Mouse (Mus musculus): ENCODE data around the gene Ehbp1. TPM values are rescaled to one million over a fixed set of nuclear protein-coding genes. Genes with fewer than 3 reads are reported as not detected.

The Ehbp1 gene
- polyA plus RNA-seq, 1 experiment from 2014 or later, result 11.5 TPM

DNA sequence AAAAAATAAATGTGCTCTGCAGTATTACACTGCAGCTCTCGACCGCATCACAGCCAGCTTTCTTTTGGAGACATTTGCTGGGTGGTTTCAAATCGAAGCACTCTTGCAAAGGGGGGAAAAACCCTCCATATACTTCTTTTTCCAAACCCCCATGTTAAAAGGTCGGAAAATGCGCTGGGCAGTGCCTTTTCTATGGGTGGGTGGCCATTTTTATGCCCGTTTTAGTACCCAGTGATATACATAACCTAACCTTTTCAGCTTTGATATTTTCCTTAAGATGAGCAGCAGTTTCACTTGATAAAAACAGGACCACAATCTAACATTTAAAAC lies 334.3 kb downstream of the Ehbp1 start:
- no peak for DNase-seq
- 8% methylated on average over 6 of the region's 6 CpGs for WGBS
- Histone ChIP-seq H3K9ac (no peak overlapping the region), H3K36me3 (ENCODE audit: insufficient read depth) (no peaks in the 10 kb centered on the region), H3K4me1 (ENCODE audit: insufficient read depth) (no peaks in the 10 kb centered on the region), H3K27ac (ENCODE audit: low read depth) (no peak overlapping the region), H3K9me3 (ENCODE audit: low read depth, low read length) (no peaks in the 10 kb centered on the region), H3K4me3 (ENCODE audit: low read depth, low read length) (no peak overlapping the region), H3K27me3 (ENCODE audit: insufficient read depth, low read length) (peaks cover 59% of the 10 kb centered on the region), H3K4me2 (peak overlapping the region; percentile 50)
- ATAC-seq (ENCODE audit: insufficient read depth), result no peak
- no peak for TF ChIP-seq CTCF (IDR thresholded peaks at IDR 0.05; ENCODE audit: low read depth)

DNA sequence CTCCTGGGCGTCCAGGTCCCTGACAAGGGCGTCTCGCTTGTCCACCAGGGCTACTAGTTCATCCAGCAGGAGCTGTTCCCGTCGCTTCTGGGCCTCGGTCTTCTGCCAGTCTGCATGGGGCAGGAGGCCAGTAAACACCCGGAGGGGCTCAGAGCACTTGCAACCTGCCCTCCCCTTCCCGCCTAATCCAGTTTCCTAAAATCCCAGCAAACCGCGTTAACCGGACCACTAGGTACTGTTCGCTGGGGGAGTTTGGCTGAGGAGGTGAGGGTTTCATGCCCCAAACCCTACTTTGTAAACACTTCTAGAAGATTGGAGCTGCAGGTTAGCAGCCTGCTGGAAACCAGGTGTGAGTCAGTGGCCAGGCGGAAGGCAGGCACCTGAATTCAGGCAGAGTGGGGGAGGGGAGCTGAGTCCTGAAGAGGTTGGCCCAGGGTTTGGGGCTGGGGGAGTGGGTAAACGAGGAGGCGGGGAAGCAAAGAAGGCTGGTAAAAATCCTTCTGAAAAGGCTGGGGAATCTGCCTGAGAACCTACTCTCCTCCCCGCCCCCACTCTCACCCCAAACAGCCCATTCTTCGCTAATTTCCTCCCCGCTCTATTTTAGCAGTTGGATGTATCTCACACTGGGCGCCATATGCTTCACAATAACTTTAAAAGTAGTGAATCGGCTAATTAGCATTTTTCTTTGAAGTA lies 334.9 kb downstream of the Ehbp1 start:
- peaks cover 64% of the 10 kb centered on the region for H3K27me3 ChIP-seq (ENCODE audit: insufficient read depth, low read length)
- no peaks in the 10 kb centered on the region for H3K4me1 ChIP-seq (ENCODE audit: insufficient read depth)
- H3K4me3 ChIP-seq (ENCODE audit: low read depth, low read length), result no peak overlapping the region; the same call in 1 of the 2 replicates
- ATAC-seq (ENCODE audit: insufficient read depth), result peak; percentile 8; the same call in 1 of the 2 replicates
- no peaks in the 10 kb centered on the region for H3K36me3 ChIP-seq (ENCODE audit: insufficient read depth)
- peak overlapping the region; percentile 50 for H3K4me2 ChIP-seq
- peak; percentile 38 for DNase-seq
- H3K9ac ChIP-seq, result no peak overlapping the region
- no peaks in the 10 kb centered on the region for H3K9me3 ChIP-seq (ENCODE audit: low read depth, low read length)
- no peak for TF ChIP-seq CTCF (IDR thresholded peaks at IDR 0.05; ENCODE audit: low read depth)
- 12% methylated on average over 20 of the region's 20 CpGs for WGBS
- H3K27ac ChIP-seq (ENCODE audit: low read depth), result no peak overlapping the region

DNA sequence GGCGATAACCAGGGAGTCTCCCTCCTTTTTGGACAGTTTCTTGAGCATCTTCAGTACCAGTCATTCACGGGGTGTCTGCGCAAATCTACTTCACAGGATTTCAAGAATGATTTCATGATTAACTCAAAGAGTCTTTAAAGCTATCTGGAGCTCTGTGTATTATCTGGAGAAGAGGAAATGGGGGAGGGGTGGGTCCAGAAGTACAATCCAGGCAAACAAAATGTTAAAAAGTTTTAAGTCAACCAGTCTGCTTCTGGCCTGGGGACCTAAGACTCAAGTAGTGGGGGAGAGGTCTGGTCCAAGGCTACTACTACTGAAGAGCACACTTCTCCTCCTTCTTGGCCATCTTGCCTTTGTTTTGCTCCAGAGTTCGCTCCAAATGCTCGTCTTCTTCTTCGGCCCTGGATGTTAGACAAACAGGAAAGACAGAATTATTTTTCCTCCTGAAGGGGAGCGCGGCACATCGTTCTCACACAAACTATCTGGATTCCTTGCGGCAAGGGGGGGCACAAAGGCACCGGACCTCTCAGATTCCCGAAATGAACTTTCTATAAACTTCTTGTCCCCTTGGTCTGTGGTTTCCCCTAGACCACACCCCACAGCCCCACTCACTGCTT lies 335.5 kb downstream of the Ehbp1 start:
- Histone ChIP-seq H3K4me3 (ENCODE audit: low read depth, low read length) (no peak overlapping the region), H3K27me3 (ENCODE audit: insufficient read depth, low read length) (peaks cover 71% of the 10 kb centered on the region), H3K27ac (ENCODE audit: low read depth) (no peak overlapping the region), H3K4me1 (ENCODE audit: insufficient read depth) (peaks cover 3% of the 10 kb centered on the region; the same call in 1 of the 2 replicates), H3K9ac (no peak overlapping the region), H3K9me3 (ENCODE audit: low read depth, low read length) (no peaks in the 10 kb centered on the region), H3K4me2 (peak overlapping the region; percentile 50), H3K36me3 (ENCODE audit: insufficient read depth) (no peaks in the 10 kb centered on the region)
- ATAC-seq (ENCODE audit: insufficient read depth) (no peak), DNase-seq (no peak)
- TF ChIP-seq CTCF (IDR thresholded peaks at IDR 0.05; ENCODE audit: low read depth), result no peak
- WGBS, result 35% methylated on average over 12 of the region's 12 CpGs

DNA sequence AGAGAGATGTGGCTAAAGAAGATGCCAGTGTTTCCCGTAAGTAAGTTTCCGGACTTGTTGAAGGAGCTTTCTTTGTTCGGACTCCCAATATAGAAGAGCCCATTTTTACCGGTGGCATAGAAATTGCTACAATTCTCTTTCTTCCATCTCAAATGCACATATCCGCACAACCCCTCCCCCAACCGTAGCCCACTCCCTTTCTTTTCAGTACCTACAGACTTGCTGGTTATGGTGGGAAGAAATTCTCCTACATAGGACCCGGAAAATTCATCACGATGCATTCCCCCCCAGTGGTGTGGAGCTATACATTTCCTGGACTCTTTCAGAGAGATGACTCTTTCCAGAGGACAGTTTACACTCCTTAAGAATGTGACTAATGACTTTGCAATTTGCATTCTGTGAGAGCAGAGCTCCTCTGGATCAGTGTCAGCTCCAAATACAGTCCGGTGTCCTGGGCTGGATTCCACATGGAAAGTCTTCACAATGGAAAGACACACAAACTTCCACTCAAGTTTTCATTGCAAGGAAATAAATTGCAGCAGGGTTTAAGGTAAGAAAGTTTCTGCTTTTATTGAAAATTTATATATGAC lies 336.7 kb downstream of the Ehbp1 start:
- no peaks in the 10 kb centered on the region for H3K36me3 ChIP-seq (ENCODE audit: insufficient read depth)
- no peak overlapping the region for H3K4me3 ChIP-seq (ENCODE audit: low read depth, low read length)
- no peak overlapping the region for H3K27ac ChIP-seq (ENCODE audit: low read depth)
- H3K4me2 ChIP-seq, result no peak overlapping the region
- H3K9ac ChIP-seq, result no peak overlapping the region
- no peaks in the 10 kb centered on the region for H3K9me3 ChIP-seq (ENCODE audit: low read depth, low read length)
- peaks cover 83% of the 10 kb centered on the region for H3K27me3 ChIP-seq (ENCODE audit: insufficient read depth, low read length)
- 25% methylated on average over 9 of the region's 9 CpGs for WGBS
- DNase-seq (peak; percentile 2), ATAC-seq (ENCODE audit: insufficient read depth) (no peak)
- H3K4me1 ChIP-seq (ENCODE audit: insufficient read depth), result peaks cover 3% of the 10 kb centered on the region; the same call in 1 of the 2 replicates
- TF ChIP-seq CTCF (IDR thresholded peaks at IDR 0.05; ENCODE audit: low read depth), result no peak

DNA sequence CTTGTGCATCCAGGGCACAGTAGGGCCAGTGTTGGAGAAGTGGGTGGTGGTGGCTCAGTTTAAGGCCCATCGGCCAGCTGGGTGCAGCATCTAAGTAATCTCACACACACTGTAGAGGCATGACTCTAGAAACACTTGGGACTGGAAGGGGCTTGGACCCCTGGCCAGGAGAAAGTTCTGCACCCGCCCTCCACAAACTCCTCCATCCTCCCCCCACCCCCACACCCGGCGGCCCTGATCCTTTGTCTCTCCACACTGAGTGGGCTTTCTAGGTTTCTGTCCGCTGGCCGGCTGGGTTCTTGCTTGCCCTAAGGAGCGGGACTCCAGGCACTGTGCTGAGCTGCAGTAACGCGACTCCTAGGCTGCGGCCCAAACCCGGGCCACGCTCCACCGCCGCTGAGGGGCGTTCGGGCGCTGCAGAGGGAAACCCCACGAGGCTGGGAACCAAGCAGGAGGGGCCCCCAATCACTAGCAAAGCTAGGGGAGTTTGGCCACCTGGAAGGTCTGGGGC lies 337.7 kb downstream of the Ehbp1 start:
- TF ChIP-seq CTCF (IDR thresholded peaks at IDR 0.05; ENCODE audit: low read depth), result no peak

DNA sequence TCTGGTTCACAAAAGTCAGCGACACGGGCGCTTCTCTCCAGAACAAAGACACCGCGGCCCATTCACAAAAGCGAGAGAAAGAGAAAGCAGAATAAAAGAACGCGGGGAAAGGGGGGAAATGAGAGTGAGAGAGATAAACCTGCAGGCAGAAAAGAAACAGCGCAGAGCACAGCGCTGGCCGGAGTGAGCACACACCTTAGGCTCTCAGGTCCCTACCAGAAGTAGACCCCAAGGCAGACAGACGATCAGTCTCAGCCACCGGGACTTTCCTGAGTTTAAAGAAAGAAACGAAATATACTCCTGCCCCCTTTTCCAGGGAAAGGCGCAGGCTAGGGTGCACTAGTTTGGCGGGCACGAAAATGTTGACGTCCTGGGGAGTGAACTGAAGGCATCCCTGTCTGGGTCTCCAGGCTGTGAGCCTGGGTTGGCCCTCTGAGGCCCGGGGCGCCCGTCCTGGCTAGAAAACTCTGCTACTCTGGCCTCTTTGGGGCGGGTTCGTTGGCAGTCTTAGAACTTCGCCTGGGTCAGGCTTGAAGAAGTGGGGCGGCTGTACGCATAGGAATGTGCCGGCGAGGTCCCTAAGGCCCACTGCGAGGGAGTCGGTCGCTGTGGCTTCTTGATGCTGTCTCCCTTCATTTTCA lies 338.6 kb downstream of the Ehbp1 start:
- ATAC-seq (ENCODE audit: insufficient read depth), result no peak
- 1% methylated on average over 31 of the region's 31 CpGs for WGBS
- Histone ChIP-seq H3K27me3 (ENCODE audit: insufficient read depth, low read length) (peaks cover 96% of the 10 kb centered on the region), H3K4me2 (peak overlapping the region; percentile 84), H3K9ac (no peak overlapping the region), H3K4me1 (ENCODE audit: insufficient read depth) (peaks cover 3% of the 10 kb centered on the region; the same call in 1 of the 2 replicates), H3K27ac (ENCODE audit: low read depth) (no peak overlapping the region), H3K36me3 (ENCODE audit: insufficient read depth) (no peaks in the 10 kb centered on the region), H3K9me3 (ENCODE audit: low read depth, low read length) (no peaks in the 10 kb centered on the region), H3K4me3 (ENCODE audit: low read depth, low read length) (peak overlapping the region; percentile 15)
- DNase-seq, result peak; percentile 49
- no peak for TF ChIP-seq CTCF (IDR thresholded peaks at IDR 0.05; ENCODE audit: low read depth)

More for the DNA sequence above, 337.7 kb downstream of the Ehbp1 start:
- Histone ChIP-seq H3K9me3 (ENCODE audit: low read depth, low read length) (no peaks in the 10 kb centered on the region), H3K27me3 (ENCODE audit: insufficient read depth, low read length) (peaks cover 93% of the 10 kb centered on the region), H3K36me3 (ENCODE audit: insufficient read depth) (no peaks in the 10 kb centered on the region), H3K9ac (no peak overlapping the region; the same call in 1 of the 2 replicates), H3K4me1 (ENCODE audit: insufficient read depth) (peaks cover 3% of the 10 kb centered on the region; the same call in 1 of the 2 replicates), H3K27ac (ENCODE audit: low read depth) (no peak overlapping the region), H3K4me2 (peak overlapping the region; percentile 20; the same call in 1 of the 2 replicates), H3K4me3 (ENCODE audit: low read depth, low read length) (no peak overlapping the region)
- DNase-seq, result peak; percentile 55
- 2% methylated on average over 18 of the region's 18 CpGs for whole genome bisulfite sequencing
- no peak for ATAC-seq (ENCODE audit: insufficient read depth)

Data from lung, embryonic 14.5 days (tissue).